Mouse (Mus musculus) cerebellum, adult 9-11 months (tissue): ENCODE data around the gene Bola2.
"Not testable (repeated sequence)": the region's sequence is repeated elsewhere in the genome, so short reads cannot be mapped to it uniquely, and the experiment has no call there.

Source experiments
- DNase-seq: peaks from one replicate; pipeline ENCODE4 v3.0.0; 2022

Bola2 gene

DNA sequence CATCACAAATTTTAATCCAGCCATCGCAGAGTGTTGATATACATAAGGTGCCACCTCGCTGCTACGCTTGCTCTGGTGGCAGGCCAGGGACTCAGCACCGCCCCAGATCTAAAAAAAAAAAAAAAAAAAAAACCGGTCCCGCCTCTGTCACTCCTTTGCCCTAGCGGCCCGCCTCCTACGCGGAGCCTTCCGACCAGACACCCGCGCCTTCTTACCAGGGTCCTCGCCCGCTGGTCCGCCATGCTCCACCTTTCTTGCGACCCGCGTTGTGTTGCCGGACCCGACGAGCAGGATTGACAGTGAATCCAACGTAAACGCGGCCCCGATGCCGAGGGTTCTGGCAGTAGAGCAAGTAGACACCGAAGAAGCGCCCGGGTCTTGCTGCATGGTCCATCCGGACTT lies at the start of gene Bola2:
Gene Bola2 (plus strand): TSS at position 192 of the 402 bp plus-strand sequence.
- DNase-seq: no peak

DNA sequence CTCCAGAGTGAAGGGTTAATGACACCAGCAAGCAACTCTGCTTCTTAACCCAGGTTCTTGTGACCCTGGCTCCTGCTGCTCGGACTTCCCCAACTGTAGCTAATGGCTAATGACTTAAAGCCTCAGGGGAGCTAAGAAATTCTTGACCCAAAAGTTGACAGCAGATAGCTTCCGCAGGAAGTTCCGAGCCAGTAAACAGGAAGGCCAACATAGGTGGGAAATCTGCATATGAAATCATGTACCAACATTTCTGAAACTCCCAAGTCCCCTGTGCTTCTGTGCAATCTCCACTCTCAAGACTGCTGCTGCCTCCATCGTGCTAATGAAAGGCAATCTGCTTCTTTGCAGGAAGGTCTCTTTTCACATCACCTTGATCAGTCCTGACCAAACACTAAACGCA lies 49.5 kb upstream of the Bola2 start:
- no peak for DNase-seq

GRCm38 (mm10) chr7:126648486-126648885 lies 46.7 kb upstream of the Bola2 start:
- DNase-seq: peak; percentile 48

GRCm38 (mm10) chr7:126649231-126650051 lies 45.8 kb upstream of the Bola2 start, which contains the start of gene Sgf29:
Sgf29 (plus strand) TSS chr7:126649309.
- DNase-seq: peak; percentile 93

DNA sequence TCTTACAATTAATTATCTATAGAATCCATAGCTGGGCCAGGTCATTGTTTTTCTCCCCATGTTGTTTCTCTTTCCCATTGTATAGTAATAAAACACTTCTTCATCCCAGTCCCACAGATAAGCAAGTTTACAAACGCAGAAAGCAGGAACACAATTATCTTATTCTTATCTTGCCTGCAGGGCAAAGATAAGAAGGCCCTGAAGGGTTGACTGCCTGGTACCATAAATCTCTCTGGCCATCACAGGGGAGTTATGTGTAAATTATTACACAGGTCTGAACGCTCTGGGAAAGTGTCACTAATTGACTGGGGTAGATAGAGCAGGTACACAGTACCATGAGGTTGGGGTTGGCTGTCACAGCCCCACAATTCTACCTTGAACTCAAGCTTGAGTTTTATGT lies 44.3 kb upstream of the Bola2 start:
- DNase-seq: no peak

GRCm38 (mm10) chr7:126653991-126654390 lies 41.2 kb upstream of the Bola2 start:
- no peak for DNase-seq

DNA sequence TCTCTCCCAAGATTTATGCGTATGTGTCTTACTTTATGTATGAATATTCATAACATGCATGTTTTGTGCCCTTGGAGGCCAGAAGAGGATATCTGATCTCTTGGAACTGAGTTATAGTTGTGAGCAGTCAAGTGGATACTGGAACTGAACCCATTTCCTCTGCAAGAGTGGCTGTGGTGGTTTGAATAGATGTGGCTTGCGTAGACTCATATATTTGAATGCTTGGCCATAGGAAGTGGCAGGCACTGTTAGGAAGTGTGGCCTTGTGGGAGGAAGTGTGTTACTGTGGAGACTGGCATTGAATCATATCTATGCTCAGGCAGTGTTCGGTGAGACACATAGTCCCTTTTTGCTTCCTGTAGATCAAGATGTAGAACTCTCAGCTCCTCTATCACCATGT lies 39.5 kb upstream of the Bola2 start:
- DNase-seq: no peak

DNA sequence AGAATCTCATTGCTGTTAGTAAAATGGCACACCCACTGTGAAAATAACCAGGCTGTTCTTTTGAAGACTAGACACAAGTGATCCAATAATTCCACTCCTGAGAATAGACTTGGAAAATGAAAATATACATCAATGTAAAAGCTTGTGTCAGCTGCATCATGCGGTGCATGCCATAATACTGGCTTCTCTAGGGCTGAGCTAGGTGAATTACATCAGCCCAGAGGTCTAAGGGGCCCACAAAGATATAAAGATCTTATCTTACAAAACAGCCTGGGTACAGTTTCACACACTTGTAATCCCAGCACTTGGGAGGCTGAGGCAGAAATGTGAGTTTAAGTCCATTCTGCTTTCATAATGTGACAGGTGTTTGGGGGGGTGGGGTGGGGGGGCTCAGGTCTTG lies 37.7 kb upstream of the Bola2 start:
- no peak for DNase-seq

DNA sequence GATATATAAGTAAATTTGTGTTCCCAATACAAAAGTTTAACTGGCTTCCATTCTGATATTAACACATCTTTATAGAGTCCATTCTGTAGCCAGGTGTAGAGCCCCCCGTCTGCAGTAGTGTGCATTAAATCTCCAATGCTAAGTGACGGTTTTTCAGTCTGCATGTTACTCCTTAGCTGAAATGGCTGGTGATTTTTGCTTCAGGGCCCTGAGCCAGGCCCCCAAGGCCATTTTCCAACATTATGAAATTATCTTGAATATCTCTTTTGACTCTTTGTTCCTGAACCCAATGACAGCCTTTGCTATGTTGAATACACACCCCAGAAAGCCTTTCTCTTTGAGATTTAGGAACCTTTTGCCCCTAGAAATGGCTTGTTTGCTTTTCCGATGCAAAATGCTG lies 35.4 kb upstream of the Bola2 start:
- DNase-seq: no peak

GRCm38 (mm10) chr7:126663646-126664045 lies 31.6 kb upstream of the Bola2 start:
- DNase-seq: no peak

GRCm38 (mm10) chr7:126665269-126665668 lies 29.9 kb upstream of the Bola2 start:
- DNase-seq: no peak

GRCm38 (mm10) chr7:126667495-126668090 lies 27.6 kb upstream of the Bola2 start:
- no peak for DNase-seq

DNA sequence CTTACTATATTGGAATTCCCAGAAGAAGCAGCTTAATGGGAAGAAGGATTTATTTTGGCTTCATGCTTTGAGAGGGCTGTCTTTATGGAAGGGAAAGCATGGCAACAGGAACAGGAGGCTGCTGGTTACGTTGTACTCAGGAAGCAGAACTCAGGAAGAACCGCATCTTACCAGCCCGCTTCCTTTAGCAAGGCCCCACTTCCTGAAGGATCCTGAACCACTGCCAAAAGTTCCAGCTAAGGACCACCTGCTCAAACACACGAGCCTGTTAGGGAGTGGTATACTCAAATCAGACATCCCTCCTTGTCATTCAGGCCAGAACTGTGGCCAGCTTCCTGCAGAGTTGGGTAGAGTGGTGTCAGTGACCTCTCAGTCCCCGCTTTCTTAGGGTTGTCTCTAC lies 26.7 kb upstream of the Bola2 start:
- no peak for DNase-seq

DNA sequence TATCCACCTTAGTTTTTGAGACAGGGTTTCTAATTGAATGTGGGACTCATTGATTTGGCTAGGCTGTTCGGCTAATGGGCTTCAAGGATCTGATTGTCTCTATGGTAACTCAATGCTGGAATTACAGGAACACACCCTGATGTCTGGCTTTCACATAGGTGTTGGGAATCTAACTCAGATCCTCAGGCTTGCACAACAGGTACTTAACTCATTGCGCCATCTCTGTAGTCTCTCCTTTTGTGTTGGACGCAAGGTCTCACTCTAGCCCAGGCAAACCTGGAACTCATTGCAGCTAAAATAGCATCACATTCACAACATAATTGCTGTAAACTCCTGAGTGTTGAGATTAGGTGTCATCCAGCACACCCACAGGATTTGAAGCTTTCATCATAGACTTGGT lies 25.0 kb upstream of the Bola2 start:
- DNase-seq: no peak

DNA sequence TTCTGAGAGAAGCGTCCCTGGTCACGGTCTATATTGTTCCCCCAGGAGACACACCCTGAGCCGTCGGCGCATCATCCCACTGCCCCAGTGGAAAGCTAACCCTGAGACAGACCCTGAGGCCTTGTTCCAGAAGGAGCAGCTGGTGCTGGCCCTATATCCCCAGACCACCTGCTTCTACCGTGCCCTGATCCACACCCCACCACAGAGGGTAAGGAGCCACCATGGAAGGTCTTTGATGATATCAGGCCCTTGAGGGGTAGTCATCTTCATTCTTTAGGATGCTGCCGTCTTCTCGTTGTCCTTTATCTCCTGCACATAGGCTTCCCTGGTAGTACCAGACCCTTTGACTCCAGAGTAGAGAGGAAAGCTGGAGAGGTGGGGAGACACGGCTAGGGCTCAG lies 23.1 kb upstream of the Bola2 start:
- no peak for DNase-seq

DNA sequence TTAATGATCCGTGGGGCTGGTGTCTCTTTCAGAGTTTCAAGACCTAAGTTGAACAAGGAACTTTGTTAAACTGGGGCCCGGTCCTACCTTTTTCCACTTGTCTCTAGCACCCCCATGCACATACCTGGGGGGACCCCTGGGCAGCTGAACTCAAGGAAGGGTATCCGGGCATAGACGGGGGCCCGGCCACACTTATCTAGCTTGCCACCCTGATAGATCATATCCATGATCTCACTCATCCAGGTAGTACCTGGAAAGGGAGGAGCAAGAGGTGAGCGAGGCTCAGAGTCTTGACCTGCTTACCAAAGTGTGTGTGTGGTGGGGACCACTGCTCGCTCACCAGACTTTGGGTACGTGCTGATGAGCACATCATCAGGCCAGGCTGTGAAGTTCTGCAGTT lies 20.1 kb upstream of the Bola2 start:
- no peak for DNase-seq

GRCm38 (mm10) chr7:126676207-126676606 lies 19.0 kb upstream of the Bola2 start, which contains the start of gene Sult1a1:
Sult1a1 (minus strand) TSS chr7:126676432.
- no peak for DNase-seq

DNA sequence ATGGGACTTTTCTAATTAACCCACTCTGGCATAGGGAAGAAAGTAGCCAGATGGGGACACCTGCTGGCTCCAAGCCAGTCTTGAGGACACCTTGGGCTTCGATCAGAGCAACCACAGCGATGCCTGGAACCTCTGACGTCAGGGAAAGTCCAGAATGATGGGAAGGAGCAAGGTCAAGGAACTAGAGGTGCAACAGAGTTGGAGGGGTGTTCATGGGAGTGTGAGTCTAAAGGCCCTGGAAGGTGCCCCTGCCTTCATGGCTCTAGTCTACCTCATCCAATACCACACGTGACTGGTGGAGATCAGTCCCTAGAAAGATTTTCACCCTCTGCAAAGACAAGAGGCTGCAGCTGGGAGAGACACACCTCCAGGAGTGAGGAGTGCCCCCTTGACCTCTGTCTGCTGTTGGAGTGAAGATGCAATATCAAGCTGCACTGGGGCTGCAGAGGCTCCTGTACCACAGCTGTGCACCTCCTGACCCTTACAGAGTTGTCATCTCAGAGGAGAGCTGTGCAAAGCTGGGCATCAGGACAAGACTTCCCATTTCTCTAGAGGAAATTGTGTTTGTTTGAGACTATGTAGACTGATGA lies 18.5 kb upstream of the Bola2 start:
- DNase-seq: no peak

- no peak for DNase-seq
These were observed 16.5 kb upstream of the Bola2 start for GRCm38 (mm10) chr7:126678545-126679341.

- no peak for DNase-seq
These were observed 15.5 kb upstream of the Bola2 start for GRCm38 (mm10) chr7:126679683-126680082.

DNA sequence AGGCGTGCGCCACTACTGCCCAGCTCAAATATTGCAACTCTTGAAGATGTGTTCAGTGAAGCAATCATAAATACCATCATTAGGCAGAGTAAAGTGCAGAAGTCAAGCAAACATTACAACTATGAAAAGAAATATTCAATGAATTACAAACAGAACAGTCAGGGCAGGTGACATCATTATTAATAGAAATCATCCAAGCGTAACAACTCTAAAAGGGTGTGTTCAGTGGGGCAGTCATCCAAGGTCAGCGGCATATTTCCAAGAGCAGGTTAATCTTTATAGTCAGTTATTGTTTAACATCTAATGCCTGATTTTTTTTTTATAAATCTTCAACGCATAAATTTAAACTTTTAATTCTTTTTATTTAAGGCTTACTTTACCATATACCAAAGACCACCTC lies 14.0 kb upstream of the Bola2 start:
- no peak for DNase-seq

GRCm38 (mm10) chr7:126688156-126688555 lies 7.0 kb upstream of the Bola2 start:
- DNase-seq: not testable (repeated sequence)

DNA sequence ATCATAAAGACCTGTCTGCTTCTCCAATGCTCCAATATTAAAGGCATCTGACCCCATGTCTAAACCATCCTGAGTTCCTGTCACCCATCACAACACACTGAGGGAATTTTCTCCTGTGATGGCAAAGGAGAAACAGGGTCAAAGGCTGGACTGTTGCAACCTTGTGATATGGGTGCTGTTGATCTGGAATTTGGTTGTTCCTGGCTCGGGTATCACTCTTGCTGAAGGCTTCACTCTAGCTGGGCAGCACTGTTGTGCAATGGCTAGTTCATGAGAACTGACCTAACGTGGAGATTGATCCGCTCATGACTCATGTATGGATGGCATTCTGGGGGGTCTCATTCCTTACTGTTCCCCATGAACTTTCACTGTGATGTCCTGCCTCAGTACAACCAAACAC lies 6.2 kb upstream of the Bola2 start:
- no peak for DNase-seq
